Mouse (Mus musculus) brain, embryonic 14.5 days (tissue): ENCODE measurements at regions not wholly inside any gene's neighbourhood (a gene's known extent, or its start where the extent isn't known, plus 50 kb on each side); places are given as distances from the start of the nearest gene placed in this dataset.

Experiments
- CTCF ChIP-seq: fragments of 200-500 bp; IDR thresholded peaks from 2 replicates; pipeline ENCODE4 v1.5.1; 2012; ENCODE audit warnings: inconsistent platforms, mild to moderate bottlenecking, moderate library complexity, borderline replicate concordance; ENCODE audit not compliant: insufficient read depth, insufficient read length; ENCODE audit errors: extremely low read depth
- POLR2A ChIP-seq: fragments of 200-500 bp; IDR thresholded peaks from 2 replicates; pipeline ENCODE4 v1.6.1; 2012; ENCODE audit warnings: mild to moderate bottlenecking, inconsistent platforms, borderline replicate concordance; ENCODE audit not compliant: poor library complexity, insufficient read depth, insufficient read length, severe bottlenecking; ENCODE audit errors: extremely low read depth

DNA sequence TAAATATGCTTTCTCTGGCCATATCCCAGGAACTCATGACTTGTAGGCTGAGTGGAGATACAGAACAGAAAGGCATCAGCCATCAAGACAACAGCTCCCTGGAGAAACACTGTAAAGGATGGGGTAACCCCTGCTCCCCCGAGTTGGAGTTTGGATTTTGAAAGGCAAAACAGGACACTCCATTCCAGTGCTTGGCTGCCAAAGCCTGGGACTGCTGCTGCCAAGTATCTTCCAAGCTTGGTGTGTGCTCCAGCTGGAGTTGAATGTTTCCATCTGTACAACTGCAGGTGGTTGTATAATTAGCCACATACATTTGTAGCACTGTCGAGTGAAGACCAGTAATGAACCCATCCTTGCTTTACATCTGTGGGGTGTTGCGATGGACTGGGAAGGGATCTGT lies 62.1 kb downstream of the 4933412E24Rik start:
- TF ChIP-seq POLR2A (no peak), CTCF (no peak)
